Mouse (Mus musculus) cerebellum, adult 2 months (tissue): ENCODE data around the gene Fancd2.

Source experiments
- CTCF ChIP-seq: fragments of 200-500 bp; IDR thresholded peaks from 2 replicates; pipeline ENCODE4 v1.5.1; 2011; ENCODE audit warnings: low read depth, mild to moderate bottlenecking, control low read depth, low read length, moderate library complexity, borderline replicate concordance; ENCODE audit not compliant: insufficient read depth
- POLR2A ChIP-seq: fragments of 200-500 bp; IDR thresholded peaks from 2 replicates; pipeline ENCODE4 v1.6.1; 2011; ENCODE audit warnings: low read length, control low read depth, borderline replicate concordance; ENCODE audit not compliant: insufficient read depth

DNA sequence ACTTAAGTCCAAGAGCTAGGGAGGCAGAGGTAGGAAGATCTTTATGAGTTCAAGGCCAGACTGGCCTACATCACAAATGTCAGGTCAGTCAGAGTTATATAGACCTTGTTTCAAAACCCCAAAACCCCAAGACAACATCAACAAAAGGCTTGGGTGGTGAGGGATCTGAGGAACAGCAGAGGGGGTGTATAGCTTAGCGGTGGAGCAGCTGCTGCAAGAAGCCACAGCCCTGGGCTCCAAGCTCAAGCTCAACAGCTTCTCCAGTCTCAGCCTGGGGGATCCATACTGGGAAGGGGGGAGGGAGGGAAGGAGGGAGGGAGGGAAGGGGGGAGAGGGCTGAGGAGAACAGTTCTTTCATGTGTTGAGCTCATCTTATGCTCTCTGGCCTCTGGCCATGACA lies 25.8 kb upstream of the Fancd2 start:
- no peak for TF ChIP-seq CTCF
- TF ChIP-seq POLR2A: no peak
